Mouse (Mus musculus) left cerebral cortex, adult 11 months (tissue): ENCODE data around the gene Lgmn.

Experiments used
- DNase-seq: peaks from one replicate; pipeline ENCODE4 v3.0.0; 2022; ENCODE audit warnings: low spot score

Gene Lgmn

GRCm38 (mm10) chr12:102390042-102390441 is 49.6 kb downstream of the Lgmn start:
- no peak for DNase-seq

GRCm38 (mm10) chr12:102387219-102387917 is 52.2 kb downstream of the Lgmn start:
- DNase-seq = peak; percentile 71

DNA sequence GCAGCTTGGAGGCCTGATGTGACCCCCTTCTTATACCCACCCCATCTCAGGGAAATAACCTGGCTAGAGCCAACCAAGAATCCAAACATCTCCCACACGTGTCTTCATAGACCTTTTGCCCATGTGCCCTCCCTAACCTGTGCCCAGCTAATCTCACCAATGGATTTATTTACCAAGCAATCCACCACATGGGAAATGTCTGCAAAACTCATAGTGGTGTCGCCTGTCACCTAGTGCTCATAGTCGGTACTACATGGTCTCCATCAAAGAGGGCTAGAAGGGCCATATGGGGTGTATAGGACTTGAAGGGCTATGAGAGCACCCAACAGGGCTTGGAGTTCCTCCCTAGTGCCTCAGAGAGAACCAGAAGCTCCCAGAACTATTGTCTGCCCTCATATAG is 54.8 kb downstream of the Lgmn start:
- no peak for DNase-seq

DNA sequence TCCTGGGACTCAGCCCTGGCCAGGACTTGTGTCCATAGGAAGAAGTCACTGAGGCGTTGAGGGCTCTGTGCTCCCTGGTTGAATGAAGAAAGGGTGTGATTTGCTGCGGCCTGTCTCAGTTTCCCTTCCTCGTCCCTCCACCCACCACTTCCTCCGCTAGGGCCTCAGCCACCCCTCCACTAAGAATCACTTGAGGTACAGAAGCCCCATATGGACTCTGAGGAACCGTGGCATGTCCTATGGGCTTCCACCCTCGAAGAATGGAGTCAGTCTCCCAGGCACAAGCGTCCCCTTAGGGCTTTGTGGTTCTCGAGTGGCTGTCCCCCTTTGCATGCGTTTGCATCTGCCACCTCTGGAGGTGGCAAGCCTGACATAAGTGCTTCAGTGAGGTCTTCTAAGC is 56.3 kb downstream of the Lgmn start:
- DNase-seq = no peak

DNA sequence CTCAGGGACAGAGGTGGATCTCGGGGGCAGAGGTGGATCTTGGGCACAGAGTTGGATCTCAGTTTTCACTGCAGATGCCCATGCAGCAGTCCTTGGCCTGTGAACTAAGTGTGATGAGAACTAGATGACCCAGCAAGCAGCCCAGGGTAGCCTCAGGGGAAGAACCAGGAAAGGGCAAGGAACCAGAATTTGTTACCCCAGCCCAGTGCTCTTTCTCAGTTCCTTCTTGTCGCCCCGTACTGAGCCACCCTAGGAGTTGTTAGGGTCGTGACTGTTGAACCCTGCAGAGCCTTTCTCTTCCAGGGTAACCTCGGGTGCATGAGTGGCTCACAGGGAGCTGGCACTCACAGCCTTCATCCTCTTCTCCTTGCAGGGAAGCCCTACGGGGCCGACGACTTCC is 57.4 kb downstream of the Lgmn start:
- no peak for DNase-seq

DNA sequence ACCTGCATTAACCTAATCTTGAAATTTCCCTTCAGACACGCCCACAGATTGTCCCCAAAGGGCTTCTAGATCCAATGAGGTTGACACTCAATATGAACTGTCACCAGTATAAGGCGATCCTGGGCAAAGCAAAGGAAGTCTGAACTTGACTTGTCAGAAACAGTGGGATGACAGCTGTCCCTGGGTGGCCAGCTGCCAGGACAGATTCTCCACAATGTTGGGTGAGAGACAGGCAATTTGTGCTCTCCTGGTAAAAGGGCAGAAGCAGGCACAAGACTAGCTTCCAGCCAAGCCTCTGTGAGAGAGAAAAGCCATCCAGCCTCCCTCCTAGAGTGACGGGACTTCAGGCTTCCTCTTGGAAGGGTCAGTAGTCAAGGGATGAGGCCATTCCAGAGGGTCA is 67.3 kb downstream of the Lgmn start:
- no peak for DNase-seq

DNA sequence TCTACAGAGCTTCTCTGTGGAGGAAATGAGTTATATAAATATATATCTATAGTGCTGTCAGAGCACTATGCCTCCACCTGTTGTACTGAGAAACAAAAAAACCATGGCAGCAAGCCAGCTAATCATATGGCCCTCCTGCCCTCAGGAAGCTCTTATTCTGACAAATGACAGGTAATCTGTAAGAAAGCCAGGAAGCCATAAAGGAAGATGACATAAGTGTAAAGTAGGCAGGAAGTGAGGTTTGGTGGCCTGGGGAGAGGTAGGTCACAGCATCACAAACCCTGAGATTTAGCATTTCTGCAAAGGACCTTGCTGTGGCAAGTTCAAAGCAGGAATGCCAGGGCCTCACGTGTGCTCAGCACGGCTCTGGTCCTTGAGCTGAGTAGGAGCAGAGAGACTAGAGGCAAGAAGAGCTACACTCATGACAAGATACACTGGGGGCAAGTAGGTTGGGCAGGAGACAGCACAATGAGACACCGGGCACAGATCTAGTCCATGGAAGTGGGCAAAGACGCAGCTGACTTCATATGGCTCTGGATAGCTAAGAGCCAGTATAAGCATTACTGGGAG is 68.6 kb downstream of the Lgmn start:
- DNase-seq = no peak

DNA sequence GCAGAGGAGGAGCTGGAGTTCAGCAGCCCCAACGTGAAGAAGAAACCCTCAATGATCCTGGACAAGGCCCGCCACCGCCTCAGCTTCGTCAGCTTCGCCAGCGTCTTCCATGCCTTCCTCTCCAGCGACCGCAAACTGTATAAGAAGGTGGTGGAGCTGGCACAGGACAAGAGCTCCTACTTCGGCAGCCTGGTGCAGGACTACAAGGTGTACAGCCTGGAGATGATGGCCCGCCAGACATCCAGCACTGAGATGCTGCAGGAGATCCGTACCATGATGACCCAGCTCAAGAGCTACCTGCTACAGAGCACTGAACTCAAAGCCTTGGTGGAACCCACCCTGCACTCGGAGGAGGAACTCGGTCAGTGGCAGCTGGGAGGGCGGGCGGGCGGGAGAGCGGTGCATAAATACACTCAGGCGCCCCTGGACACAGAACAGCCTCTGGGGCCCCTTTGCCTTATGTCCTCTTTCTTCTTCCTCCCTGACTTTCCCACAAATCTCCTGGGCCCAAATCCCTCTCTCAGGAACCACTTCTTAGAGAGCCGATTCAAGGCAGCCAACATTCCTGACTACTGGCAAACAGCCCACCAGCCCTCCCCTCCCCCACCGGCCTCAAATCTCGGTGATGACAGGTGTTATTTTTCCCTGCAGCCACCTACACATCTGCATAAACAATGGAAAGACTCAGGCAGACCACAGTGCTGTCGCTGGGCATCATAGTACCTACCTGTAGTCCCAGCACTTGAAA is 70.0 kb downstream of the Lgmn start:
- DNase-seq = no peak

- DNase-seq = no peak
Measured at GRCm38 (mm10) chr12:102368556-102368955, 71.1 kb downstream of the Lgmn start.

DNA sequence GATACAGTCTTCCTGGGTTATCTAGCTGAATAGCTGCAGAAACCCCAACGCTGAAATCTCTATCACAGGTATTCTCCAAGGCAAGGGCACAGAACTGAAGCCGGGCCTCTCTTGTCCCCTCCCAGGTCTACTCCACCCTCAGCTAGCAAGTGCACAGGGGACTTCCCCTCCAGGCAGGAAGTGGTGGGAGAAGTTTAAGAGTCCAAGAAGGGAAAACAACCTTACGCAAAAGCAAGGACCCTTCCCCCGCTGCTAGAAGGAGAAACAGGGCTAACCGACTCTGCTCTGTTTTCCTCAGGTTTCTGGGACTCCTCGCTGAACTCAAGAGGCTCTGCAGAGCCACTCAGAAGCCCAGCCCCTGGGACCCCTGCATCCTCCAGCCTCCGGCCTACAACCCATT is 71.5 kb downstream of the Lgmn start:
- DNase-seq = no peak

- no peak for DNase-seq
Measured at GRCm38 (mm10) chr12:102367075-102367474, 72.5 kb downstream of the Lgmn start.

- no peak for DNase-seq
Measured at GRCm38 (mm10) chr12:102366126-102366816, 73.3 kb downstream of the Lgmn start.

- DNase-seq = no peak
Measured at GRCm38 (mm10) chr12:102365016-102365415, 74.6 kb downstream of the Lgmn start.

DNA sequence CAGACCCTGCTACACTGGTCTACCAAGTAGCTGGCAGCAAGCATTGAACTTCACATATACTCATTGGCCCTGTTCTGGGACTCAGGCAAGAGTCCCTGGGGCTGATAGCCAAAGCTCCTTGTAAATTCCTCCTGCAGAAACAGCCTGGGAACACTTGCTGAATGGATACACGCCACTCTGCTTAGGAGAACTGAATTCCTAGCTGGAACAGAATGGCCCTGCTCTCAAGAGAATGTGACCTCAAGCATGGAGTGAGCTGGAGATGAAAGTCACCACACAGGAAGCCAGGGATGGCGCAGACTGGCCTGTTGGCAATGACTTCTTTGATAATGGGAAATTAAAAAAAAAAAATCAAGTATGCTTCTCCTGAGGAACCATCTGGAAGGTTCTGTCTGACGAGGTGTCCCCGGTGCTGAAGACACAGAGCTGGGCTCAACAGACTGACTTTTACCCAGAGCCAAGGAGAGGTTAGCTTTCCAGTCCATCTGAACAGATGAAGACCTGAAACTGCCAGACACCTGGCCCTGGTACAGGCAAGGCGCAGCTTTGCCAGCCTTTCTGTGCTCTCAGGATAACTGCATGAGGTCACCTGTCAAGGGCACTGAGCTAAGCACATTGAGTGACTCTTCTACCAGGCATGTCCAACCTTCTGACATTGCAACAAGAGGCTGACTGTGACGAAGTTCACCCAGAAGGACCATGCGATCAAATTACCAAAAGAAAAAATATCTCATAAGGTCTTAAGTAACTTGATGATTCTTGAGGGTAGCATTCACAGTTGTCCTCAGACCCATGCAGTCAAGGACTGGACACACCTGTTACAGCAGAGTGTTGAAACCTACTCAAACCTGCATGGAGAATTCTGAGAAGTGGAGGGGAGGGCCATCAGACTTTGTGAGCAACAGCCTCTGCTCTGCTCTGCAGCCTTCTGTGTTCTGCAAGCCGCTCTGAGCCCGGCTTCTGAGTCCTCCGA is 78.1 kb downstream of the Lgmn start:
- DNase-seq = no peak

GRCm38 (mm10) chr12:102359390-102359789 is 80.2 kb downstream of the Lgmn start:
- DNase-seq = no peak

- no peak for DNase-seq
Measured at GRCm38 (mm10) chr12:102356781-102357180, 82.8 kb downstream of the Lgmn start.

- no peak for DNase-seq
Measured at GRCm38 (mm10) chr12:102355784-102356183, 83.8 kb downstream of the Lgmn start.

DNA sequence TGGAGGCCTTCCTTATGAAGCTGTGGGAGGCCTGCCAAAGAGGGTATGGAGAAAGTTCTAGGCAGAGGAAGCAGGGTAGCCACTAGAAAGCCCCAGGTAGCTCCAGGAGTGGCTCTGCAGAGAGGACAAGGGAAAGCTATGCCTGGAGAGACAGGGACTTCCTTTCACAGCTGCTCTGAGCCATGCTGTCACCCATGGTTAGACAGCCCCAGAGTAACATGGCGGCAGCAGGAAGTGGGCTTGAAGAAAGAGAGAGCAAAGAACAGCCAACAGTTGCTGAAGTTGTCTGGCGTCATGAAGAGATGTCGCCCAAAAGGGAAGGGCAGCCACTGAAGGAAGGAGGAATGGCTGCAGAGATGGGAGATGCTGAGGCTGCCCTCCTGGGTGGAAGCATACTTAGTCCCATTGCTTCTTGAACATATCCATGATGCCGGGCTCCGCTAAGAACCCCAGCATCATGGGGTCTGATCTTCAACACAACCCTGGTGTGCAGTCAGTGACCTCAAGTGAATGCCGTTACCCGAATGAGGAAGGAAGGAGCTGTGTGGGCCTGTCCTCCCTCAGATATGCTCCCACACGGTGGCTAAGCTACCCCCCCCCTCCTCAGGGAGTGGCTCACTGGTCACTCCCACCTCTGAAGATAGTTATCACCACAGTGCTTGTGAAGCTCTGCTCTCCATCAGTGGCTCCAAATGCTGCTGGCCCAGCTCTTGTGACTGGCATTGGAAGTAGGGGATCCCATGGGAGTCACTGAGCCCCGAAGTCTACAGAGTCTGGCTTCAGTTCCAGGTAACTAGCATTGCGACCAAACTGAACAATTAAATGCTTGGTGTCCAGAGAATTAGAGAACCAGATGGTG is 85.3 kb downstream of the Lgmn start:
- no peak for DNase-seq

- no peak for DNase-seq
Measured at GRCm38 (mm10) chr12:102350997-102351396, 88.6 kb downstream of the Lgmn start.

DNA sequence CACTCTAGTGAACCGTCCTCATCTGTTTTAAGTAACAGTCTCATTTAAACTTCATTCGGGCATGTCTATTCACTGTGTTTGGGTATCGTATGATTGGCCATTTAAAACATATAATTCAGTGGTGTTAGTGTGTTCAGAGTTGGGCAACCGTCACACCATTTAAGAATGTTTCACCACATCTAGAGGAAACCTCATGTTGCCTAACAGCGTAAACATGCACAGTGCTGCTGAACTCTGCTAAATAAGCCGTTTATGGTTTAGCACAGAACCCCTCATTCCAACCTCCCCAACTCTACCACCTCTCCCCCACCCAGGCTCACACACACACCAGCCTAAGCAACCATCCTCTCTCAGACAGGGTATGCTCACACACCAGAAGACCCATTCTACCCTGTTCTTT is 91.2 kb downstream of the Lgmn start:
- DNase-seq = no peak

DNA sequence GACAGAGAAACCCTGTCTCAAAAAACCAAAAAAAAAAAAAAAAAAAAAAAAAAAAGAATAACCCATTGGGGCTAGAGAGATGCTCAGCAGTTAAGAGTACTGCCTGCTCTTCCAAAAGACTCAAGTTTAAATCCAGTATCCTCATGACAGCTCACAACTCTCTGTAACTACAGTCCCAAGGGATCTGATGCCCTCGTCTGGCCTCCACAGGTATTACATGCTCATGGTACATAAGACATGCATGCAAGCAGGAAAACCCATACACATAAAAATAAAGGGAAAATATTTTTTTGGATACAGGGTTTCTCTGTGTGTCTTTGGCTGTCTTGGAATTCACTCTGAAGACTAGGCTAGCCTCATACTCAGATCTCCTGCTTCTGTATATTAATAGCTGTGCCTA is 93.1 kb downstream of the Lgmn start:
- peak; percentile 35 for DNase-seq
